Mouse (Mus musculus) liver, embryonic 13.5 days (tissue): ENCODE results near the gene Igf2r. TPM values are rescaled to one million over a fixed set of nuclear protein-coding genes. Genes with fewer than 3 reads are reported as not detected.

ENCODE experiments used
- ATAC-seq: fragments of 200-750 bp; cut with Nextera tagmentation; 2 replicates; pipeline ENCODE4 v1.8.0; 2017; ENCODE audit warnings: low read depth, mild to moderate bottlenecking, moderate number of reproducible peaks, moderate library complexity
- DNase-seq: peaks from one replicate; pipeline ENCODE4 v3.0.0; 2022
- H3K27ac ChIP-seq: fragments of 300-500 bp; sonication (generic); 2 replicates; pipeline ENCODE4 v1.5.1; 2015; ENCODE audit warnings: moderate library complexity, mild to moderate bottlenecking, inconsistent platforms
- H3K27me3 ChIP-seq: fragments of 300-500 bp; sonication (generic); 2 replicates; pipeline ENCODE4 v1.6.1; 2015; ENCODE audit warnings: mild to moderate bottlenecking, inconsistent platforms
- H3K36me3 ChIP-seq: fragments of 300-500 bp; sonication (generic); 2 replicates; pipeline ENCODE4 v1.6.1; 2015; ENCODE audit warnings: mild to moderate bottlenecking, inconsistent platforms
- H3K4me1 ChIP-seq: fragments of 300-500 bp; sonication (generic); replicated peaks from 2 replicates; pipeline ENCODE4 v1.6.1; 2015; ENCODE audit warnings: inconsistent platforms
- H3K4me2 ChIP-seq: fragments of 300-500 bp; sonication (generic); 2 replicates; pipeline ENCODE4 v1.6.1; 2015; ENCODE audit warnings: inconsistent platforms, mild to moderate bottlenecking, moderate library complexity
- H3K4me3 ChIP-seq: fragments of 300-500 bp; sonication (generic); replicated peaks from 2 replicates; pipeline ENCODE4 v1.5.1; 2015; ENCODE audit warnings: mild to moderate bottlenecking, inconsistent platforms
- H3K9ac ChIP-seq: fragments of 300-500 bp; sonication (generic); 2 replicates; pipeline ENCODE4 v1.6.1; 2015; ENCODE audit warnings: mild to moderate bottlenecking, inconsistent platforms
- H3K9me3 ChIP-seq: fragments of 300-500 bp; sonication (generic); replicated peaks from 2 replicates; pipeline ENCODE4 v1.6.1; 2016; ENCODE audit warnings: inconsistent platforms
- WGBS: fragments of 180-500 bp; shearing (Covaris S2); methylation state at CpG from one replicate; pipeline ENCODE4 v1.1.7; 2015; ENCODE audit not compliant: insufficient replicate concordance; 5-methylcytosine and 5-hydroxymethylcytosine counted together
- polyA plus RNA-seq: library from polyadenylated mRNA; unstranded; fragments of >200 nt; fragmentation: Nextera tagmentation; extraction: Ambion mirVana; gene quantifications from 2 replicates; pipeline ENCODE4 v1.2.1, GENCODE M21; 2015

Igf2r gene
- polyA plus RNA-seq, 1 experiment from 2014 or later = 13.8 TPM

DNA sequence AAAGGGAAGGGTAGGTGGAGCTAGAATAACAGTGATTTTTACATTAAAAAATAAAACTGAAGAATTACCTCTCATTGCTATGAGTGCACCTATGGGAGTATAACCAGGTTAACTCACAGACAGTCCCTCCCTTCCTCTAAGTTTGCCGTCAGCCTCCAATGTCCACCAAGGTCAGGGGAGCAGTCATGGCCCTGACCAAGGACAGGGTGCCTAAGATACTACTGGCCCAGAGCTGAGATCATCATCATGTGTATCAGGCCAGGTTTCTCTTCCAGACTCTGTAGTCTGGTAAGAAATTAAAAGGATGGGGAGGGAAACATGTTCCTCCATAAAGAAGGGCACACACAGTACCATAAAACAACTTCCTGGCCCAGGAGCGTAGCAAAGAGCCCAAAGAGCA, 58.5 kb downstream of the Igf2r start:
- ATAC-seq (no peak), DNase-seq (no peak)
- no peak overlapping the region for H3K27ac ChIP-seq
- no peak overlapping the region for H3K4me3 ChIP-seq
- no peak overlapping the region for H3K9ac ChIP-seq
- H3K4me2 ChIP-seq = no peak overlapping the region
- WGBS = 70% methylated on average over 2 of the region's 2 CpGs
- no peaks in the 10 kb centered on the region for H3K9me3 ChIP-seq
- 0 out of 2 replicates have a peak, but pooled peaks cover 4% of the 10 kb centered on the region for H3K4me1 ChIP-seq
- 0 out of 2 replicates have a peak, but pooled peaks cover 11% of the 10 kb centered on the region for H3K27me3 ChIP-seq
- peaks cover 34% of the 10 kb centered on the region for H3K36me3 ChIP-seq

DNA sequence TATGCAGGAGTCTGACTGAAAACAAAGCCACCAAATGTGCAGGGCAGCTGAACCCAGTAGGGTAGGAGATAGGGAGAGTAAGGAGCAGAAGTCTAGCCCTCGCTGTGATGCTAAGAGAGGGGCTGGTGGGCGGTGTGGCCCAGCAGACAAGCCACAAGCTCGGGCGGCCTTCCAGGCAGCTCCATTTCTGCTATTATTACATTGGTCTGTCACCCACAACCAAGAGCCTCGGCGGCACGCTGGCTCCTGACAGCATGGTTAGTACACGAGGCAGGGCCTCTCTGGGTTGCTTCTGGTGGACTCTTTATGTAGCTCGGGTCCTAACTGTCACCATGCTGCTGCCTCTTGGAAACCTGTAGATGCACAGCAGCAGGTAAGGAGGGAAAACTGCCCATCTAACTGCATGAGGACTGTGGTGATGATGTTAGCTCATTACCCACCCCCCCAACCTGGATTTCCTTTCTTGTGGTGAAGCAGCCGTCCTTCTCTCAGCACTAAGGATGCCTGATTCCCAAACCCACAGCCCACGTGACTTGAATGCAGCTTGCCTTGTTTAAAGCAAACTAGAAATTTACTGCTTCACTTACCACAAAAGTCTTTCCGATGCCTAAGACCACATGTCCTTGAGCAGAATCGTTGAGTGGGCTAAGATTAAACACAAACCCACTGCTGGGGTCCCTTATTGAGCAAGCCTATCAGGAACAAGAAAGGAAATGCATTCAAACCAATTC, 59.2 kb downstream of the Igf2r start:
- Histone ChIP-seq H3K27me3 (0 out of 2 replicates have a peak, but pooled peaks cover 11% of the 10 kb centered on the region), H3K9ac (no peak overlapping the region), H3K36me3 (peaks cover 29% of the 10 kb centered on the region), H3K4me1 (0 out of 2 replicates have a peak, but pooled peaks cover 2% of the 10 kb centered on the region), H3K4me2 (no peak overlapping the region), H3K9me3 (no peaks in the 10 kb centered on the region), H3K4me3 (no peak overlapping the region), H3K27ac (no peak overlapping the region)
- ATAC-seq = no peak
- WGBS = 50% methylated on average over 13 of the region's 13 CpGs
- no peak for DNase-seq

DNA sequence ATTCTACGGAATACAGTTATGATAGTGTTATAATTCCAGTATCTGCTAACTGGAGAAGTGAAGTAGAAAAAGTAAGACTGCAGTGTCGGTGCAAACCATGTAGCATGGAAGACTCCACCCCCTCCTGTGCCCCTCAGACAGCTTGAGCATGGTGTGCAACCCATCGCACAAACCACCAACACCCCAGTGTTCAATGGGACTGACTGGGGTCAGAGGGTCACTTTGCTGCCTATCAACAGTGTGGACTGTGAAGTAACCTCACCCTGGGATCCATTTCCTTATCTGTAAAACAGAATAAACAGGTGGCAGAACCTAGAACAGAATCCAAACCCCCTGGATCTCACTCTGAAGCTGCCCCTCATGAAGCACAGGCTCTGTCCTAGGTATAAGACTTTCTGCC, 61.1 kb downstream of the Igf2r start:
- H3K27ac ChIP-seq = no peak overlapping the region
- no peaks in the 10 kb centered on the region for H3K4me1 ChIP-seq
- peak; percentile 52; the same call in 1 of the 2 replicates for ATAC-seq
- H3K9ac ChIP-seq = no peak overlapping the region
- H3K36me3 ChIP-seq = peaks cover 36% of the 10 kb centered on the region
- H3K4me3 ChIP-seq = no peak overlapping the region
- 0 out of 2 replicates have a peak, but pooled peaks cover 19% of the 10 kb centered on the region for H3K27me3 ChIP-seq
- H3K9me3 ChIP-seq = no peaks in the 10 kb centered on the region
- WGBS = 63% methylated on average over 3 of the region's 3 CpGs
- DNase-seq = no peak
- no peak overlapping the region for H3K4me2 ChIP-seq

DNA sequence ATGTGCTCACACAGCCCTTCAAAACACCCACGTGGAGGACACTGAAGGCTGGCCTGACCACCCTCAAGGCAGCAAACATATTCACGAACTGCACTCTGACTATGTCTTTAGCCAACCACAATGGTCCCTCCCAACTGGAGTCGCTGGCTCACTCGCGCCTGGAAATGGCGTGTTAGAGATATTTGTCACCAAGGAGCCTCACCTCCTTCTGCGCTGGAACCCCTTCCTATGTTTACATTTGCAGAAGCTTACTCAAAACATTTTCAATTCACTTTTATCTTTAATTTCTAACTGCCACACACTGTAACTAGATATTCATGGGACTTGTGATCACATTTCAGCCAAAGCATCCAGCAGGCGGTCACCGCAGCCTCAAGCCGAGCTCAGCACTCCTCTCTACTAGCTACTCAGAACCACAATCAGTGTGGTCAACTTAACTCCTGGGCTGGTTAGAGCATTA, 62.8 kb downstream of the Igf2r start:
- Histone ChIP-seq H3K9me3 (no peaks in the 10 kb centered on the region), H3K27ac (no peak overlapping the region), H3K36me3 (peaks cover 47% of the 10 kb centered on the region), H3K4me2 (no peak overlapping the region), H3K4me1 (no peaks in the 10 kb centered on the region), H3K9ac (no peak overlapping the region), H3K27me3 (0 out of 2 replicates have a peak, but pooled peaks cover 17% of the 10 kb centered on the region), H3K4me3 (no peak overlapping the region)
- WGBS = 76% methylated on average over 10 of the region's 10 CpGs
- no peak for DNase-seq
- no peak for ATAC-seq

DNA sequence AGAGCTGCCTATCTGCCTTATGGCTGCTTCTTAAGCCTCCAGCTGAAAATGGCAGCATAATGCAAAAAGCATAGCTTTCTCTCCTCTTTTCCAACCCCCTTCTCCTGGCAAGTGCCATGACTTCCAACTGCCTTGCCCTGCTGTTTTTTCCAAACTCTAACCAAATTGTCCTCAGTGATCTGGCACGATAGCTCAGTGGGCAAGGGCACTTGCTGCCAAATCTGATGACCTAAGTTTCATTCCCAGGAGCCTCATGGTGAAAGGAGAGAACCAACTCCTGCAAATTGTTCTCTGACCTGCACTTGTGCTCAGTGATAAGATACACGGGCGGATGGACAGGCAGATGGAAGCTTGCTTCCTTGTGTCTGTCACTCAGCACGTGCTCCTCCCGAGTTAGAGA, 66.6 kb downstream of the Igf2r start:
- H3K36me3 ChIP-seq = peaks cover 70% of the 10 kb centered on the region
- 0 out of 2 replicates have a peak, but pooled peaks cover 7% of the 10 kb centered on the region for H3K27me3 ChIP-seq
- no peak overlapping the region for H3K4me3 ChIP-seq
- ATAC-seq = no peak
- H3K9me3 ChIP-seq = no peaks in the 10 kb centered on the region
- no peaks in the 10 kb centered on the region for H3K4me1 ChIP-seq
- 66% methylated on average over 5 of the region's 5 CpGs for WGBS
- no peak overlapping the region for H3K9ac ChIP-seq
- no peak for DNase-seq
- H3K4me2 ChIP-seq = no peak overlapping the region
- H3K27ac ChIP-seq = no peak overlapping the region

DNA sequence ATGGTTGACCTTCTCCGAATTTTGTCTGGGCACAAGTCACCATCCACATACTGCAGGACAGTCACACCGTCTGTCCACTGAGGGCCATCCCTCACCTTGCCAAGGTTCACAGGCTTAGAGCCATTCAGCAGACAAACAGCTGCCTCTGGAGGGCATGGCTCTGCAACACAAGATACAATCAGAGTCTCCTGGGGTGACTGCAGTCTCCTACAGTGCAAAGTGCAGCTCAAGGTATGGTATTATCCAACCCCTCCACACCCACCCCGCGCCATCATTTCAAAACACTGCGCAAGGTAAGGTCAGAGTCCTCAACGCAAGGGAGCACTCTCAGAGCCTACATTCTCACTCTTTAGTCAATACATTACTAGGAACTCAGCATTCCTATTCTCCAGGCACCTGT, 69.1 kb downstream of the Igf2r start:
- Histone ChIP-seq H3K4me3 (no peak overlapping the region), H3K36me3 (peaks cover 90% of the 10 kb centered on the region), H3K9ac (no peak overlapping the region), H3K4me1 (no peaks in the 10 kb centered on the region), H3K9me3 (no peaks in the 10 kb centered on the region), H3K4me2 (no peak overlapping the region), H3K27ac (no peak overlapping the region), H3K27me3 (0 out of 2 replicates have a peak, but pooled peaks cover 7% of the 10 kb centered on the region)
- ATAC-seq = no peak
- no peak for DNase-seq
- 81% methylated on average over 6 of the region's 6 CpGs for WGBS

DNA sequence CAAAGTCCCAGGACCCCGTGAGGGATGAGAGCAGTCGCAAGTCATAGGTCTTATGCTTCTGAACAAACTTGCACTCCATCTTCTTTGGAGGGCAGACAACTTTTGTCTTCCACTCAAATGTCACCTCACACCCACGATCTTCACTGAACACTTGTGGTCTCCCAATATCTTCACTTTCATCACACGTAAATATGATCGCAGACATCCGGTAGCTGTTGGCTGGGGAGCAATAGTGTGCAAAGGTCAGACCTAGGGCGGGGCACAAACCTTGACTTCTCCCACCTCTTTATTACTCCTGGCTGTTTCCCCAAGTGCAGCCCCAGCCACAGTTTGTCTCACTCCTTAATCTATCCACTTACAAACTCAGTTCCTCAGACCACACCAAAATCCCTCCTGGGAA, 77.6 kb downstream of the Igf2r start:
- Histone ChIP-seq H3K4me2 (no peak overlapping the region), H3K4me3 (no peak overlapping the region), H3K36me3 (peaks cover 78% of the 10 kb centered on the region), H3K9me3 (no peaks in the 10 kb centered on the region), H3K27ac (no peak overlapping the region), H3K9ac (no peak overlapping the region), H3K27me3 (no peaks in the 10 kb centered on the region), H3K4me1 (no peaks in the 10 kb centered on the region)
- no peak for DNase-seq
- ATAC-seq = no peak
- WGBS = 68% methylated on average over 7 of the region's 7 CpGs

DNA sequence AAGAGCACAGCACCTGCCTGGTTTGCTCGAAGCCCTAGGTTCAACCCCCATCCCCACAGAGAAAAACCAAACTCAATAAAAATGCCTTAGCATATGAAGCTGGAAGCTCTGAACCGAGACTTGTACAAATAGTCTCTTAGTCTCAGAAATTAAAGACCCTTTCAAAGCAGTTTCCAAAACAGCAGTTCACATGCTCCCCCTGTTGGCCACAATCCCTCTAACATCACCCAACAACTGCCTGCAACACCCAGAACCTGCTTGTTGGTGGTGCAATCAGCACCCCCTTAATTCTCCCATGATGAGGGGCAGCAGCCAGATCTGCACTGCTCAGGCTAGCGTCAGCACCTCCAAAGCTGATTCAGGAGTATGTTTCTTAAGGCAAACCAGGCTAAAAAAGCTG, 79.9 kb downstream of the Igf2r start:
- H3K27ac ChIP-seq = no peak overlapping the region
- no peak overlapping the region for H3K4me2 ChIP-seq
- DNase-seq = no peak
- no peak overlapping the region for H3K4me3 ChIP-seq
- H3K9ac ChIP-seq = no peak overlapping the region
- no peaks in the 10 kb centered on the region for H3K4me1 ChIP-seq
- ATAC-seq = no peak
- H3K27me3 ChIP-seq = no peaks in the 10 kb centered on the region
- WGBS = 59% methylated on average over 3 of the region's 3 CpGs
- H3K9me3 ChIP-seq = no peaks in the 10 kb centered on the region
- peaks cover 81% of the 10 kb centered on the region for H3K36me3 ChIP-seq

DNA sequence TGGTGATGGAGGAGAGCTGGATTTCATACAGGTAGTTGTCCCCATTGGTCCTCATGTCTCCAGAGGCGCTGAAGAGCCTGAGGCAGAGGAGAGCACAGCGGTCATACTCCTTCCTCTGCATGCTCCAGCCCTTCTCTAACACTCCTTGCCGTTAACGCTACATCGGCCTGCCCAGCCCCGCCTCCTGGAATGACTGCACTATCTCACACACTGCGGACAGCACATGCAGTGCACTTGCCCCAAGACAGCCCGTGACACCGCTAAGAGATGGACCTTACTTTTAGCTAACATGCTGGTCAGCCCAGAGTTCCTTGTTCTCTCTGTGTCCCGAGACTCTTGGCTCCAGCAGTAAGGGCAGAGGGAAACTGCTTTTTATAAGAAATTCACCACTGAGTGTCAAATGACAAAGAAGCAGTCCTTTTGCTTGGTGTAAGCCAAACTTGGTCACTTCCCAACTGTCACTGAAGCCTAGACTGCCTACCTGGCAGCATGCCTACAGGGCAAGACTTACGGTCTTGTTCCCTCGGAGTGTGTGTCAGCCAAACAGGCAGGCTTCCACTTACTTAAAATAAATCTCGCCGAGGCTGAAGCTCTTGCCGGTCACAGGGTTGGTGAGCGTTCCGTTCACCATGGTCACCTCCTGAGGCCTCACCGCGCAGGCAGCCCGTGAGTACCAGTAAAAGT, 80.9 kb downstream of the Igf2r start:
- DNase-seq (no peak), ATAC-seq (no peak)
- Histone ChIP-seq H3K4me3 (no peak overlapping the region), H3K36me3 (peaks cover 81% of the 10 kb centered on the region), H3K4me2 (no peak overlapping the region), H3K27me3 (no peaks in the 10 kb centered on the region), H3K27ac (no peak overlapping the region), H3K4me1 (no peaks in the 10 kb centered on the region), H3K9ac (no peak overlapping the region), H3K9me3 (no peaks in the 10 kb centered on the region)
- 87% methylated on average over 20 of the region's 20 CpGs for WGBS

DNA sequence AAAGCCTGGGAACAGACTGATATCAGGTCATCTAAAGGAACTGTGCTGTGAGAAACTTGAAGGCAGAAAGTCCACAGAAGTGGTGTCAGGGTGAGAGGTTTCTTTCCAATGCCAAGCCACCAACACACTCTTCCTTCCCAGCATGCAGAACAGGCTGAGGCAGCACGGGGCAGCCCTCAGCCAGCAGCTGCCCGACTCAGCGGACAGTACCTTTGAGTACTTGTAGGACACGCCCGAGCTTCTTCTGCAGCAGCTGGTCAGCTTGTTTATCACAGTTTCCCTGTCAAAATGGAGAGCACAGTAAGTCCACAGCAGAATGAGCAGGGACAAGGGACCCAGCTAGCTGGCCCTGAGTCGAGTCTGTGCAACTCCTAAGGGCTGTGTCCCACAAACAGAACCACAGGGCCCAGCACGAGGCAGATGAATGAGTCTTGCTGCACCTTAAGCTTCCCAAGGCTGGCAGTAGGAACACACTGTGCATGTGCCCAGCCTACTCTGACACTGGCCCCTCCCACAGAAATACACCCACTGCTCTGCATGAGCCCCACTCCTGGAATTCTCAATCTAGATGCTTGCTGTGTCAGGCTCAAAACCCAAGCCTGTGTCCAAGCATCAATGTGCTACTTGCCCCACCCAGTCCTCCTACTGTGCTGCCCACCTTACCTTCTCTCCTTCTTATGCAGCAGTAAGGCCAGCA, 84.4 kb downstream of the Igf2r start:
- H3K27ac ChIP-seq = no peak overlapping the region
- H3K9ac ChIP-seq = no peak overlapping the region
- H3K4me2 ChIP-seq = no peak overlapping the region
- no peak overlapping the region for H3K4me3 ChIP-seq
- DNase-seq (no peak), ATAC-seq (no peak)
- H3K4me1 ChIP-seq = no peaks in the 10 kb centered on the region
- H3K9me3 ChIP-seq = no peaks in the 10 kb centered on the region
- H3K27me3 ChIP-seq = no peaks in the 10 kb centered on the region
- peaks cover 74% of the 10 kb centered on the region for H3K36me3 ChIP-seq
- WGBS = 68% methylated on average over 7 of the region's 7 CpGs

DNA sequence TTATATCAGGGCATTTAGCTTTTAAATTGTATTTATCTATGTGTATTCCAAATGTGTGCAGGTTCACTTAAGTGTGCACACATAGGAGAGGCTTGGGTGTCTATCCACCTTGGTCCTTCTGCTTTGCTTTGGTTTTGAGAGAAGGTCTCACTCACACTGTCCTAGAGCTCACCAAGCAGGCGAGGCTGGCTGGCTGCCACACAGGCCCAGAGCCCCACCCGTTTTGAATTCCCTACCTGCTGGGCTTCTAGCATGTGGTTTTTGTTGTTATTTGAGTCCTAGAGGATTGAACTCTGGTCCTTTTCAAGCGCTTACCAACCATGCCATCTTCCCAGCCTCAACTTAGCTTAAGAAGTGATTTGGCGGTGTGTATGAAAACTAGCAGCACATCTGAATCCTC, 85.1 kb downstream of the Igf2r start:
- H3K27me3 ChIP-seq = no peaks in the 10 kb centered on the region
- ATAC-seq = no peak
- no peak overlapping the region for H3K4me3 ChIP-seq
- no peak overlapping the region for H3K9ac ChIP-seq
- 0 out of 2 replicates have a peak, but pooled peaks cover 3% of the 10 kb centered on the region for H3K9me3 ChIP-seq
- 62% methylated on average over 4 of the region's 4 CpGs for WGBS
- H3K36me3 ChIP-seq = peaks cover 70% of the 10 kb centered on the region
- no peak overlapping the region for H3K27ac ChIP-seq
- H3K4me2 ChIP-seq = no peak overlapping the region
- no peak for DNase-seq
- H3K4me1 ChIP-seq = no peaks in the 10 kb centered on the region
